Mouse (Mus musculus) heart, embryonic 11.5 days (tissue): ENCODE data around the gene Cirbp. TPM values are rescaled to one million over a fixed set of nuclear protein-coding genes. Genes with fewer than 3 reads are reported as not detected.

ENCODE experiments used
- ATAC-seq: fragments of 200-750 bp; cut with Nextera tagmentation; replicated peaks from 2 replicates; pipeline ENCODE4 v1.8.0; 2017; ENCODE audit warnings: moderate library complexity; ENCODE audit not compliant: insufficient number of reproducible peaks, low FRiP score, low TSS enrichment
- H3K27ac ChIP-seq: fragments of 300-500 bp; sonication (generic); 2 replicates; pipeline ENCODE4 v1.5.1; 2014; ENCODE audit warnings: mild to moderate bottlenecking, low read depth, low read length
- H3K27me3 ChIP-seq: fragments of 300-500 bp; sonication (generic); 2 replicates; pipeline ENCODE4 v1.6.1; 2014; ENCODE audit warnings: mild to moderate bottlenecking, low read length, mixed read lengths; ENCODE audit not compliant: control insufficient read depth, insufficient read depth
- H3K36me3 ChIP-seq: fragments of 300-500 bp; sonication (generic); 2 replicates; pipeline ENCODE4 v1.6.1; 2014; ENCODE audit warnings: mild to moderate bottlenecking, low read length, moderate library complexity, mixed read lengths; ENCODE audit not compliant: control insufficient read depth, insufficient read depth
- H3K4me1 ChIP-seq: fragments of 300-500 bp; sonication (generic); 2 replicates; pipeline ENCODE4 v1.6.1; 2014; ENCODE audit warnings: low read length; ENCODE audit not compliant: control insufficient read depth, insufficient read depth
- H3K4me2 ChIP-seq: fragments of 300-500 bp; sonication (generic); 2 replicates; pipeline ENCODE4 v1.6.1; 2014; ENCODE audit warnings: mild to moderate bottlenecking, moderate library complexity
- H3K4me3 ChIP-seq: fragments of 300-500 bp; sonication (generic); 2 replicates; pipeline ENCODE4 v1.5.1; 2014; ENCODE audit warnings: low read depth, low read length
- H3K9ac ChIP-seq: fragments of 300-500 bp; sonication (generic); 2 replicates; pipeline ENCODE4 v1.6.1; 2014; ENCODE audit warnings: mild to moderate bottlenecking, low read depth, low read length, moderate library complexity
- H3K9me3 ChIP-seq: fragments of 300-500 bp; sonication (generic); replicated peaks from 2 replicates; pipeline ENCODE4 v1.6.1; 2016; ENCODE audit warnings: low read length; ENCODE audit not compliant: control insufficient read depth
- WGBS: fragments of 180-500 bp; shearing (Covaris S2); extraction: QIAGEN DNeasy Blood & Tissue Kit; methylation state at CpG from one replicate; pipeline ENCODE4 v1.1.7; 2014; ENCODE audit not compliant: insufficient replicate concordance; 5-methylcytosine and 5-hydroxymethylcytosine counted together
- polyA plus RNA-seq: library from polyadenylated mRNA; unstranded; fragments of >200 nt; fragmentation: Nextera tagmentation; extraction: Ambion mirVana; gene quantifications from 2 replicates; pipeline ENCODE4 v1.2.1, GENCODE M21; 2014

The Cirbp gene
- polyA plus RNA-seq, 1 experiment from 2014 or later, result 49.1 TPM

- H3K4me3 ChIP-seq, result no peak overlapping the region
- peaks cover 47% of the 10 kb centered on the region for H3K36me3 ChIP-seq
- H3K4me1 ChIP-seq, result peaks cover 17% of the 10 kb centered on the region
- ATAC-seq, result no peak
- no peaks in the 10 kb centered on the region for H3K9me3 ChIP-seq
- H3K27ac ChIP-seq, result no peak overlapping the region
- H3K4me2 ChIP-seq, result no peak overlapping the region
- 91% methylated on average over 8 of the region's 8 CpGs for WGBS
- H3K9ac ChIP-seq, result no peak overlapping the region
- H3K27me3 ChIP-seq, result peaks cover 5% of the 10 kb centered on the region; the same call in 1 of the 2 replicates
These were observed 37.9 kb upstream of the Cirbp start for GRCm38 (mm10) chr10:80127920-80128319.

- 94% methylated on average over 9 of the region's 9 CpGs for WGBS
- H3K9ac ChIP-seq, result 0 out of 2 replicates have a peak overlapping the region, but pooled peaks have one; percentile 16
- H3K4me3 ChIP-seq, result no peak overlapping the region
- H3K4me1 ChIP-seq, result peaks cover 19% of the 10 kb centered on the region
- ATAC-seq, result no peak
- H3K27ac ChIP-seq, result no peak overlapping the region
- H3K27me3 ChIP-seq, result peaks cover 5% of the 10 kb centered on the region; the same call in 1 of the 2 replicates
- no peak overlapping the region for H3K4me2 ChIP-seq
- peaks cover 45% of the 10 kb centered on the region for H3K36me3 ChIP-seq
- no peaks in the 10 kb centered on the region for H3K9me3 ChIP-seq
These were observed 35.9 kb upstream of the Cirbp start for GRCm38 (mm10) chr10:80129846-80130245.

DNA sequence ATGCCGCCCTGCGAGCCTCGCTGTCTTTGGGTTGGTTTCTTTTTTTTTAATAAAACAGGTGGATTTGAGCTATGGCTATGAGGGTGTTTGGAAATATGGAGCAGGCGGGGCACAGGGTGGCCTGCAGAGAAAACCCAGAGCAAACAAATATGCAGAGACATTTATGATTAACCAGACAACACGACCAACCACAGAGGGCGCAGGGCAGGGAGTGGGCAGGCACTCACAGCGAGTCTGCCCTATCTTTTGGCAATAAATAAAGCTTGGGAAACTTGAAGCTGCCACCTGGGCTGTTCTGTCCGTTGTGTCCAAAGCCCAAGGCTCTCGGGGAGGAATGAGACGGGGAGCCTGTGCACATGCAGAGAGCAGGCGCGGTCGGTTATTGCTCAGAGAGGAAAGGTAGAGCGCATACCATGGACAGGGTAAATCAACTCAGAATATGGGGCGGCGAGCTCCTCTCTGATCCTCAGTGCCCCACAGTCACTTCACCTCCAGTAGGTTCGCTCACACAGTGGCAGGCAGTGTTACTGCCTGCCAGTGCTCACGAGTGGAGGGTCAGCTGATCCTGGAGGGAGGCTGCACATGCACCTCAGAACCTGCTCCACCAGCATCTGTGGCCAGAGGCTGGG is 35.3 kb upstream of the Cirbp start:
- Histone ChIP-seq H3K36me3 (peaks cover 40% of the 10 kb centered on the region), H3K4me2 (no peak overlapping the region), H3K27me3 (peaks cover 9% of the 10 kb centered on the region), H3K4me1 (peaks cover 19% of the 10 kb centered on the region), H3K4me3 (no peak overlapping the region), H3K27ac (no peak overlapping the region), H3K9ac (no peak overlapping the region), H3K9me3 (no peaks in the 10 kb centered on the region)
- ATAC-seq, result no peak
- 87% methylated on average over 18 of the region's 18 CpGs for WGBS

DNA sequence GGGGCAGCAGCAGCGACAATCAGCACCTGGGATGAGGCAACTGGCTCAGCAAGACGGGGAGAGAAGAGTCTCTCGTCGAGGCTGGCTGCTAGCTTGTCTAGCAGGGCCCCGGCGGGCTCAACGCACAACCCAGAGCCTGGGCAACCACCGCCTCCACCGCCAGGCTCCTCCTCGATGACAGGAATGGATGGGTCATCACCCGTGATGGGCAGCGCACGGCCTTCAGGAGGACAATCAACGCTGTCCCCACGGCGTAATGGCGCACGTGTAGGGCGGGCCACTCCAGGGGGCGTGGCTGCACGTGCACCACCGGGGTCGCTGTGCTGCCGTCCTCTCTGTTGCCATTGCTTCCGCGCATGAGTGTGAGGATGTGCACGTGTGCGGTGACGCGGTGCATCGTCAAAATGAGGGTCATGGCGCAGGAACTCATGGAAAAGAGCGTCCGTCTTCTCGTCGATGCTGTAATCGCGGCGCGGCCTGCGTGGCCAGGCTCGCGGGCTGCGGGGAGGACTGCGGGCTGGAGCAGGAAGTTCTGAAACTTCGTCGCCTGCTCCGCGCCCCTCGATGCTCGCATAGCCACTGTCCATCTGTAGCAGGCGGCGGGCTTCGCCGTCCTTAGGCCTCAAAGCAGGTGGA is 34.4 kb upstream of the Cirbp start:
- Histone ChIP-seq H3K4me3 (peak overlapping the region; percentile 24), H3K9me3 (no peaks in the 10 kb centered on the region), H3K27ac (no peak overlapping the region), H3K4me1 (peaks cover 20% of the 10 kb centered on the region), H3K27me3 (peaks cover 13% of the 10 kb centered on the region), H3K9ac (peak overlapping the region; percentile 56), H3K36me3 (peaks cover 32% of the 10 kb centered on the region), H3K4me2 (peak overlapping the region; percentile 52)
- no peak for ATAC-seq
- WGBS, result 12% methylated on average over 55 of the region's 55 CpGs

DNA sequence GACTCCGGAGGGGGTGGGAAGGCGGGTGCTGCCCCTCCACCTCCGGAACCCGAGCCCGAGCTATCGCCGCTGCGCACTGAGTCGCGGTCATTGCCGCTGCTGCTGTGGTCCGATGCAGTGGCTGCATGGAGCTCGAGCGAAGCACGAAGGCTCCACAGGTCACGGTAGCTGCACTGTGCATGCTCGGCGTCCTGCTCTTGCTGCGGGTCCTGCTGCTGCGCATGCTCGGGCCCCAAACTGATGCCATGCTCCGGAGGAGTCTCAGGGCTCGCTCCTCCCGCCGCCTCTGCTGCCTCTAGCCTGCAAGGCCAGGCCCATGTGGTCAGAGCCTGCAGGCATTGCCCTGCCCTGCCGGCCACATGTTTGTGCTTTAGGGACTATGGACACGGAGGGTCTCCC is 33.8 kb upstream of the Cirbp start:
- peaks cover 18% of the 10 kb centered on the region for H3K27me3 ChIP-seq
- ATAC-seq, result no peak
- H3K4me1 ChIP-seq, result peaks cover 25% of the 10 kb centered on the region
- H3K9ac ChIP-seq, result no peak overlapping the region
- H3K36me3 ChIP-seq, result peaks cover 30% of the 10 kb centered on the region
- H3K9me3 ChIP-seq, result no peaks in the 10 kb centered on the region
- H3K4me2 ChIP-seq, result peak overlapping the region; percentile 52
- WGBS, result 45% methylated on average over 27 of the region's 27 CpGs
- H3K27ac ChIP-seq, result no peak overlapping the region
- peak overlapping the region; percentile 24; the same call in 1 of the 2 replicates for H3K4me3 ChIP-seq

DNA sequence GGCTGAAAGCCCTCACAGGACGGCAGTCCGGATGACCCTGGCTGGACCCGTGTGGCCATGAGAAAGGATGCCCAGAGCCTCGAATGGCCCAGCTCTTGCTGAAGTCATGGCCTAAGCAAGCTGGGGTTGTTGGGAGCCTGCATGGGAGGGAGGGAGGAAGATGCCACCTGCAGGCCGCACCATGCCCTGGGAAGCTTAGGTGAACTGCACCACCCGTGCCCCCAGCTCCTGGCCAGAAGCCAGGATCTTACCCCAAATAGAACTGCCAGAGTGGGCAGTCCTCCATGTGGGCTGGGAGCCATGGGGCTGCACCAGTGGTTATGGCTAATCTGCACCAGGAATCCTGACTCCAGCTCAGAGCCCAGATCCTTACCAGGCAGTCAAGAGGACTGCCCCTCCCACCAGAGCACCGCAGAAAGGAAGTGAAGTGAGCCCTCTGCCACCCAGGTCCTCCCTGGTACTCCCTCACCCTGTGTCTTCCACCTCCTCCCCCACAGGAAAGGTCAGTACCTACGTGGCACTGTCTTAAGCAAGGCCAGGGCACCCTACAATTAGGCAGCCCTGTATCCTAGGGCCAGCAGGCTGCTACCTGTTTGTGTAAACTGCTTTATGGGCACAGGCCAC is 32.4 kb upstream of the Cirbp start:
- Histone ChIP-seq H3K9me3 (no peaks in the 10 kb centered on the region), H3K27ac (no peak overlapping the region), H3K9ac (no peak overlapping the region), H3K4me1 (peaks cover 37% of the 10 kb centered on the region), H3K36me3 (peaks cover 18% of the 10 kb centered on the region), H3K4me2 (no peak overlapping the region), H3K27me3 (peaks cover 30% of the 10 kb centered on the region), H3K4me3 (no peak overlapping the region)
- ATAC-seq, result no peak
- WGBS, result 78% methylated on average over 8 of the region's 8 CpGs

GRCm38 (mm10) chr10:80134421-80134820 is 31.4 kb upstream of the Cirbp start:
- 84% methylated on average over 9 of the region's 9 CpGs for WGBS
- H3K4me1 ChIP-seq, result peaks cover 39% of the 10 kb centered on the region
- no peak overlapping the region for H3K9ac ChIP-seq
- H3K4me2 ChIP-seq, result no peak overlapping the region
- no peak overlapping the region for H3K4me3 ChIP-seq
- H3K27me3 ChIP-seq, result peaks cover 32% of the 10 kb centered on the region
- peaks cover 12% of the 10 kb centered on the region for H3K36me3 ChIP-seq
- ATAC-seq, result no peak
- H3K9me3 ChIP-seq, result no peaks in the 10 kb centered on the region
- H3K27ac ChIP-seq, result no peak overlapping the region

DNA sequence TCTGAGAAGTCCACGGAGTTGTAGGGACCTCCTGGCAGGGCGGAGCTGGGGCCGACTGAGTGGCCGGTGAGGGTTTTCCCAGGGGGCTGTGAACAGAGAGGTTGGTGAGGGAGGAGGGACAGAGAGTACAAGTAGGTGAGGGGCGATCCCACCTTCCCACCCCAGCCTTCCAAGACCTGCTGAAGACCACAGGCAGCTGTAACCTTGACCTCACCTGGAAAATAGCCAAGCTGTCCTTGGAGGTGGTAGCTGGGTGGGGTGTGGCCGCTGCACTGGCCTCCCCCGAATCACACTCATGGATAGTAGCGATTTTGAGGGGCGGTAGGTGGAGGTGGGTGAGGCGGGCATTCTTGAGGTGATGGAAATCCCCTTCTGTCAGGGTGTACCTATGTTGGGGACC is 30.6 kb upstream of the Cirbp start:
- no peak overlapping the region for H3K27ac ChIP-seq
- no peak overlapping the region for H3K4me2 ChIP-seq
- ATAC-seq, result no peak
- no peak overlapping the region for H3K4me3 ChIP-seq
- H3K9ac ChIP-seq, result no peak overlapping the region
- peaks cover 39% of the 10 kb centered on the region for H3K4me1 ChIP-seq
- peaks cover 32% of the 10 kb centered on the region for H3K27me3 ChIP-seq
- H3K36me3 ChIP-seq, result peaks cover 6% of the 10 kb centered on the region; the same call in 1 of the 2 replicates
- 89% methylated on average over 10 of the region's 10 CpGs for WGBS
- no peaks in the 10 kb centered on the region for H3K9me3 ChIP-seq
